Mouse (Mus musculus) forebrain, embryonic 11.5 days (tissue): ENCODE results near the gene Hnrnpab. TPM values are rescaled to one million over a fixed set of nuclear protein-coding genes. Genes with fewer than 3 reads are reported as not detected.
A peak's percentile ranks its signal among the peaks of the same experiment; 100 is the strongest.

ENCODE experiments used
- ATAC-seq: fragments of 200-750 bp; cut with Nextera tagmentation; replicated peaks from 2 replicates; pipeline ENCODE4 v1.8.0; 2017; ENCODE audit warnings: moderate TSS enrichment; ENCODE audit not compliant: low FRiP score
- DNase-seq: peaks from one replicate; pipeline ENCODE4 v3.0.0-alpha.2; 2017; ENCODE audit warnings: low spot score
- H3K27ac ChIP-seq: fragments of 300-500 bp; sonication (generic); 2 replicates; pipeline ENCODE4 v1.5.1; 2014; ENCODE audit warnings: low read depth, low read length
- H3K27me3 ChIP-seq: fragments of 300-500 bp; sonication (generic); 2 replicates; pipeline ENCODE4 v1.6.1; 2014; ENCODE audit warnings: mild to moderate bottlenecking, low read length, mixed read lengths; ENCODE audit not compliant: control insufficient read depth, insufficient read depth
- H3K36me3 ChIP-seq: fragments of 300-500 bp; sonication (generic); 2 replicates; pipeline ENCODE4 v1.6.1; 2014; ENCODE audit warnings: mild to moderate bottlenecking, low read length, moderate library complexity, mixed read lengths; ENCODE audit not compliant: control insufficient read depth, insufficient read depth
- H3K4me1 ChIP-seq: fragments of 300-500 bp; sonication (generic); replicated peaks from 2 replicates; pipeline ENCODE4 v1.6.1; 2014; ENCODE audit warnings: low read length, mixed read lengths; ENCODE audit not compliant: control insufficient read depth, insufficient read depth
- H3K4me2 ChIP-seq: fragments of 300-500 bp; sonication (generic); 2 replicates; pipeline ENCODE4 v1.6.1; 2014; ENCODE audit warnings: low read depth, mild to moderate bottlenecking, low read length, moderate library complexity, mixed read lengths; ENCODE audit not compliant: severe bottlenecking
- H3K4me3 ChIP-seq: fragments of 300-500 bp; sonication (generic); 2 replicates; pipeline ENCODE4 v1.5.1; 2014; ENCODE audit warnings: low read depth, low read length
- H3K9ac ChIP-seq: fragments of 300-500 bp; sonication (generic); 2 replicates; pipeline ENCODE4 v1.6.1; 2014; ENCODE audit warnings: low read length
- H3K9me3 ChIP-seq: fragments of 300-500 bp; sonication (generic); 2 replicates; pipeline ENCODE4 v1.6.1; 2016; ENCODE audit warnings: low read length, mixed read lengths; ENCODE audit not compliant: control insufficient read depth
- WGBS: fragments of 180-500 bp; shearing (Covaris S2); extraction: QIAGEN DNeasy Blood & Tissue Kit; methylation state at CpG from one replicate; pipeline ENCODE4 v1.1.7; 2014; 5-methylcytosine and 5-hydroxymethylcytosine counted together
- polyA plus RNA-seq: library from polyadenylated mRNA; unstranded; fragments of >200 nt; fragmentation: Nextera tagmentation; extraction: Ambion mirVana; gene quantifications from 2 replicates; pipeline ENCODE4 v1.2.1, GENCODE M21; 2014

Gene Hnrnpab
- polyA plus RNA-seq, 1 experiment from 2014 or later = 830 TPM

GRCm38 (mm10) chr11:51584431-51585248, 22.0 kb downstream of the Hnrnpab start, which contains the start of gene Phykpl:
Gene Phykpl (plus strand): TSS chr11:51584757.
- peak within 1 kb of the TSS; percentile 61 for H3K4me3 ChIP-seq
- peaks cover 25% of the 10 kb centered on the region for H3K36me3 ChIP-seq
- DNase-seq (peak; percentile 99), ATAC-seq (peak; percentile 92)
- peak within 1 kb of the TSS; percentile 83 for H3K4me2 ChIP-seq
- H3K4me1 ChIP-seq = peaks cover 10% of the 10 kb centered on the region
- H3K9me3 ChIP-seq = no peaks in the 10 kb centered on the region
- under 1% methylated on average over 59 of the region's 59 CpGs for WGBS
- no peaks in the 10 kb centered on the region for H3K27me3 ChIP-seq
- H3K27ac ChIP-seq = peak within 1 kb of the TSS; percentile 82
- H3K9ac ChIP-seq = peak within 1 kb of the TSS; percentile 88

GRCm38 (mm10) chr11:51584057-51584430, 22.6 kb downstream of the Hnrnpab start:
- no peaks in the 10 kb centered on the region for H3K9me3 ChIP-seq
- 7% methylated on average over 9 of the region's 9 CpGs for WGBS
- H3K27ac ChIP-seq = peak overlapping the region; percentile 82
- H3K4me1 ChIP-seq = peaks cover 10% of the 10 kb centered on the region
- DNase-seq (peak; percentile 58), ATAC-seq (peak; percentile 19; the same call in 1 of the 2 replicates)
- peak overlapping the region; percentile 83 for H3K4me2 ChIP-seq
- H3K9ac ChIP-seq = peak overlapping the region; percentile 88
- peaks cover 19% of the 10 kb centered on the region for H3K36me3 ChIP-seq
- peak overlapping the region; percentile 61 for H3K4me3 ChIP-seq
- no peaks in the 10 kb centered on the region for H3K27me3 ChIP-seq

GRCm38 (mm10) chr11:51582713-51583112, 23.9 kb downstream of the Hnrnpab start:
- WGBS = 16% methylated on average over 8 of the region's 8 CpGs
- H3K27ac ChIP-seq = no peak overlapping the region
- no peaks in the 10 kb centered on the region for H3K9me3 ChIP-seq
- peak; percentile 87 for DNase-seq
- H3K4me2 ChIP-seq = no peak overlapping the region
- peaks cover 10% of the 10 kb centered on the region for H3K4me1 ChIP-seq
- H3K9ac ChIP-seq = no peak overlapping the region
- no peak overlapping the region for H3K4me3 ChIP-seq
- H3K27me3 ChIP-seq = no peaks in the 10 kb centered on the region
- H3K36me3 ChIP-seq = peaks cover 10% of the 10 kb centered on the region
- ATAC-seq = no peak

- no peaks in the 10 kb centered on the region for H3K36me3 ChIP-seq
- no peak overlapping the region for H3K9ac ChIP-seq
- no peak overlapping the region for H3K27ac ChIP-seq
- no peak overlapping the region for H3K4me2 ChIP-seq
- ATAC-seq = no peak
- no peaks in the 10 kb centered on the region for H3K27me3 ChIP-seq
- no peak overlapping the region for H3K4me3 ChIP-seq
- no peak for DNase-seq
- H3K9me3 ChIP-seq = no peaks in the 10 kb centered on the region
- WGBS = 71% methylated on average over 4 of the region's 4 CpGs
- H3K4me1 ChIP-seq = peaks cover 6% of the 10 kb centered on the region
These were observed 27.6 kb downstream of the Hnrnpab start for GRCm38 (mm10) chr11:51579024-51579423.

- no peak overlapping the region for H3K27ac ChIP-seq
- H3K9ac ChIP-seq = no peak overlapping the region
- H3K9me3 ChIP-seq = no peaks in the 10 kb centered on the region
- H3K4me1 ChIP-seq = no peaks in the 10 kb centered on the region
- DNase-seq (no peak), ATAC-seq (no peak)
- no peaks in the 10 kb centered on the region for H3K27me3 ChIP-seq
- no peak overlapping the region for H3K4me3 ChIP-seq
- no peak overlapping the region for H3K4me2 ChIP-seq
- 92% methylated on average over 7 of the region's 7 CpGs for WGBS
- no peaks in the 10 kb centered on the region for H3K36me3 ChIP-seq
These were observed 29.1 kb downstream of the Hnrnpab start for GRCm38 (mm10) chr11:51577587-51577986.

- Histone ChIP-seq H3K36me3 (no peaks in the 10 kb centered on the region), H3K4me2 (no peak overlapping the region), H3K27me3 (no peaks in the 10 kb centered on the region), H3K4me1 (no peaks in the 10 kb centered on the region), H3K9ac (no peak overlapping the region), H3K27ac (no peak overlapping the region), H3K9me3 (no peaks in the 10 kb centered on the region), H3K4me3 (no peak overlapping the region)
- DNase-seq = no peak
- 87% methylated on average over 4 of the region's 4 CpGs for WGBS
- no peak for ATAC-seq
These were observed 30.2 kb downstream of the Hnrnpab start for GRCm38 (mm10) chr11:51576454-51576853.

GRCm38 (mm10) chr11:51568801-51569200, 37.8 kb downstream of the Hnrnpab start:
- Histone ChIP-seq H3K36me3 (no peaks in the 10 kb centered on the region), H3K9me3 (no peaks in the 10 kb centered on the region), H3K4me3 (no peak overlapping the region), H3K4me1 (no peaks in the 10 kb centered on the region), H3K4me2 (no peak overlapping the region), H3K27ac (no peak overlapping the region), H3K27me3 (no peaks in the 10 kb centered on the region), H3K9ac (no peak overlapping the region)
- DNase-seq (no peak), ATAC-seq (no peak)
- 90% methylated on average over 4 of the region's 4 CpGs for WGBS

GRCm38 (mm10) chr11:51565951-51566350, 40.7 kb downstream of the Hnrnpab start:
- no peaks in the 10 kb centered on the region for H3K4me1 ChIP-seq
- DNase-seq (no peak), ATAC-seq (no peak)
- WGBS = 85% methylated on average over 6 of the region's 6 CpGs
- H3K27me3 ChIP-seq = no peaks in the 10 kb centered on the region
- no peak overlapping the region for H3K27ac ChIP-seq
- no peak overlapping the region for H3K4me3 ChIP-seq
- no peak overlapping the region for H3K9ac ChIP-seq
- no peak overlapping the region for H3K4me2 ChIP-seq
- no peaks in the 10 kb centered on the region for H3K9me3 ChIP-seq
- H3K36me3 ChIP-seq = no peaks in the 10 kb centered on the region

GRCm38 (mm10) chr11:51565062-51565461, 41.6 kb downstream of the Hnrnpab start:
- no peak for DNase-seq
- 36% methylated on average over 3 of the region's 3 CpGs for WGBS
- H3K9me3 ChIP-seq = no peaks in the 10 kb centered on the region

More at GRCm38 (mm10) chr11:51565062-51565461, 41.6 kb downstream of the Hnrnpab start:
- Histone ChIP-seq H3K4me3 (no peak overlapping the region), H3K36me3 (no peaks in the 10 kb centered on the region), H3K4me2 (no peak overlapping the region), H3K4me1 (no peaks in the 10 kb centered on the region), H3K27me3 (no peaks in the 10 kb centered on the region), H3K9ac (no peak overlapping the region), H3K27ac (no peak overlapping the region)
- no peak for ATAC-seq
